Mouse (Mus musculus) lung, postnatal 10 days (tissue): Measurements from ENCODE around the gene Hacl1.
"Not testable (repeated sequence)": the region's sequence is repeated elsewhere in the genome, so short reads cannot be mapped to it uniquely, and the experiment has no call there.

ENCODE experiments used
- DNase-seq: peaks from one replicate; pipeline ENCODE4 v3.0.0; 2021

Hacl1 gene

GRCm38 (mm10) chr14:31622748-31623147 is 18.3 kb downstream of the Hacl1 start:
- no peak for DNase-seq

- DNase-seq, result no peak
These were observed 20.4 kb downstream of the Hacl1 start for GRCm38 (mm10) chr14:31620591-31621223.

GRCm38 (mm10) chr14:31617997-31618396 is 23.1 kb downstream of the Hacl1 start:
- DNase-seq, result no peak

DNA sequence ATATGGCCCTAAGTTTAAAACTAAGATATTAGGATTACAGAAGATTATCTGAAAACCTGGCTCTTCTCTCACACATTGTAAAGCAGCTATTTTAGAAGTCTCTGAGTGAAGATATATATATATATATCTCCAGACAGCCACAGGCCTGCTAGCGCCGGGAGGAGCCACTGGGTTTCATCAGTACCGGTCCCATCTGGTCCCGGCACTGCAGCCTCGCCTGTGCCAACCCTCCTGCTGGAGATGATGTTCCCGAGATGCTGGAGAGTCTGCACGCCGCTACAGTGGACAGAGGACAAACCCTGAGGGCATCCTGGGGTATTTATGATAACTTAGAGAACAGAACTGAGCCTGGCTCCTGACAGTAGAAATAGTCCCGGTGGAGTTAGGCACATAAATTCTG is 23.9 kb downstream of the Hacl1 start:
- no peak for DNase-seq

DNA sequence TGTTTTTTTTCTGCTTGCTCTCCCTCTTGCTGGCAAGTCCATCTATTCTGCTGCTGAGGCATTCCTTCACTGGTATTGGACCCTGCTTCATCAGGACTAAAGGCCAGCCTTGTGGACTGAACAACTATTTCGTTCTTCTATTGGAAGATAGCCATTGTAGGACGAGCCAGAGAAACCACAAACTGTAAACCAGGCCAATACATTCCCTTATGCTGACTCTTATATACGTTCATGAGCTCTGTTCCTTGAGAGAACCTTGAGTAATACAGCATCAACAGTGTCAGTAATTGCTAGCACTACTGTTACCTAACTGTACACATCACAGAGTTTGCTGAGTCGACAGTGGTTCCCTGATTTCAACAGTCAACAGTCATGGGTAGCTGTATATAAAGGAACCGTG is 27.4 kb downstream of the Hacl1 start:
- DNase-seq, result no peak

DNA sequence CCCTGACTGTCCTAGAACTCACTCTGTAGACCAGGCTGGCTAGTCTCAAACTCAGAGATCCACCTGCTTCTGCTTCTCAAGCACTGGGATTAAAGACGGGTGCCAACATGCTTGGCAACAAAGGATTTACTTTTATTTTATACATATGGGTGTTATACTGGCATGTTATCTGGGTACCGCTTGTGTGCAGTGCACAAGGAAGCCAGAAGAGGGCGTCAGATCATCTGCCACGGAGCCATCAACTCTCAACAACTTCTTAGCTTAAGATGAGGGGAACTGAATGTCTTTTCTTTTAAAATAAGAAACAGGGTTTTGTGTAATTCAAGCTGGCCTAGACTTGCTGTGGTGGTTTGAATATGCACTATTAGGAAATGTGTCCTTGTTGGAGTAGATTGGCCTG is 29.1 kb downstream of the Hacl1 start:
- DNase-seq, result no peak

- no peak for DNase-seq
These were observed 35.6 kb downstream of the Hacl1 start for GRCm38 (mm10) chr14:31605514-31605913.

GRCm38 (mm10) chr14:31604916-31605315 is 36.2 kb downstream of the Hacl1 start:
- DNase-seq, result peak; percentile 51

DNA sequence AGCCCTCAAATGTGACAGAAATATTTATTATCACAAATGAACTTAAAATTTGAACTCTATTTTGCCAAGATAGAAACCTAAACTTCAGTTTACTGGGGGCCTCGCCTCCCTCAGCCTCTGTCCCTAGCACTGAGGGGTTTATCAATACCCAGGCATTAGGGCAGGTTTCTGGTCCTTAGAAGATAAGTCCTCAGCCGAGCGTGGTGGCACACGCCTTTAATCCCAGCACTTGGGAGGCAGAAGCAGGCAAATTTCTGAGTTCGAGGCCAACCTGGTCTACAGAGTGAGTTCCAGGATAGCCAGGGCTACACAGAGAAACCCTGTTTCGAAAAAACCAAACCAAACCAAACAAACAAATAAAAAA is 38.5 kb downstream of the Hacl1 start:
- DNase-seq, result not testable (repeated sequence)

DNA sequence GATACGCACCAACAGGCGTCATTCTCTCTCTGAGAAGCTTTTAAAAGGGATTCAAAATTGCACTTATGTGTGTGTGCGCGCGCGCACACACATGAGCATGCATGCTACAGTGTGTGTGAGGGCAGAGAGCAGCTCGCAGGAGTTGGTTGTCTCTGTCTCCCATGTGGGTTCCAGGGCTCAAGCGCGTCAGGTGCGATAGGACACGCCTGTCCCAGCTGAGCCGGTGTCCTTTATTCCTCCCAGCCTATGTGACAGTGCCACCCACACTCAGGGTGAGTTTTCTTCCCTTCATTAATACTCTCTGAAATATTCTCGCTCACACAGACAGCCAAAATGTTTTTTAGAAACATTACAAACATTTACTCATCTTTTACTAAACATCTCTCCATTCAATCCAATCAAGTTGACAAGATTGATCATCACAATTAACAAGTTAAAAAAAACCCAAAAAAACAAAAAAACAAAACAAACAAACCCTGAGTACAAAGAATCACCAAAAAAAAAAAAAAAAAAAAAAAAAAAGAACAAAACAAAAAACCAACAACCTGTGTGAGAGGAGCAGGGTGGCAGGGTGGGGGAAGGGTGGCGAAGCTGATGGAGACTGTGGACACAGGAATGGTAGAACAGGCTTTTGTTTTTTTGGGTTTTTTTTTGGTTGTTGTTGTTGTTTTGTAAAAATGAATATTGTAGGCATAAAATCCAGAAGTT is 39.0 kb downstream of the Hacl1 start:
- no peak for DNase-seq

DNA sequence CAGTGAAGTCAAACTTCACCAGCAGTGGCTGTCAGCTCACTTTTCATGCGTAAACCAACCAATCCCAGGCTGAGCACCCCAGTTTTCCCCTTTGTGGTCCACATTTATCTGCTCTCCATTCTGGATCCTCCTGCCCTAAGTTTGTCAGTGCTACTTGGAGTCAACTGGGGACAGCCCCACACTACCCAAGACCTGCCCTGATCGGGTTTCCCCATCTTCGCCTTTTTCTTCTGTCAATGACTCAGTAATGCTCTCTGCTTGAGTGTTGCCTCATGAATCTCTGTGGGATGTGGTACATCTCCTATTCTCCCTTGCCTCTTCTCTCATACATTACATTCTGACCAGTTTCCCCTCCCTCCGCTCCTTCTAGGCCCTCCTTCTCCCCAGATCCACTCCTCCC is 43.6 kb downstream of the Hacl1 start:
- no peak for DNase-seq

DNA sequence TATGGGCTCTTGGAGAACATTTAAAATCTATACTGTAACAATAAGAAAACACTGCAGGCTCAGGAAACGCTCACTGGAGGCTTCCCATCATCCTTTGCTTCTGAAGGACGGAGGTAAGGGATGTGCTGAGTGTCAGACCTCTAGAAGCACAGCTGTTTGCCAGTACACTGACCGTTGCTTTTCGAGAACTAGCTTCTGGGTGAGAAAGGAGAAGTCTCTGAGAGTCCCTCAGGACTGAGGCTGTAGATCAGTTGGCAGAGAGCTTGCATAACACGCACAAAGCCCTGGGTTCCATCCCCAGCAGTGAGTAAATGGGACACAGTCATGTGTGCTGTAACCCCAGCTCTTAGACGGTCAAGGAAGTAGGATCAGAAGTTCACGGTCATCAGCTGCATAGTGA is 44.7 kb downstream of the Hacl1 start:
- DNase-seq, result no peak

GRCm38 (mm10) chr14:31594693-31595092 is 46.4 kb downstream of the Hacl1 start:
- DNase-seq, result no peak

DNA sequence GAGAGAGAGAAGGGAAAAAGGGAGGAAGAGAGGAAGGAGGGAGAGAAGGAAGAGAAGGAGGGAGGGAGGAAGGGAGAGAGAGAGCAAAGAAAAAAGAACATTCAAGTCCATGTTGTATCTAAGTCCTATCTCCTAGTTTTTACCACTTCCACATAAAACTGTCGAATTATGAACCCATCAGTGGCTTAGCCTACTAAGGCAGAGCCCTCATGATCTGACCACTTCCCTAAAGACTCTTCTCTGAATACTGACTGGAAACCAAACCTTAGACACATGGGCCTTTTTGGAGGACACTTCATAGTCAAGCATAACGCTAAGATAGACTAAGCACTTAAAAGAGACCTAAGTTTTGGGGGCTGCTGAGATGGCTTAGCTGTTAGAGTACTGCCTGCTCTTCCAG is 48.0 kb downstream of the Hacl1 start:
- DNase-seq, result no peak

GRCm38 (mm10) chr14:31591243-31591642 is 49.8 kb downstream of the Hacl1 start, which contains the start of gene Colq:
Gene Colq (minus strand): TSS chr14:31591343.
- DNase-seq, result no peak

- DNase-seq, result no peak
These were observed 54.6 kb downstream of the Hacl1 start for GRCm38 (mm10) chr14:31586451-31586850.

GRCm38 (mm10) chr14:31583082-31583481 is 58.0 kb downstream of the Hacl1 start:
- no peak for DNase-seq

DNA sequence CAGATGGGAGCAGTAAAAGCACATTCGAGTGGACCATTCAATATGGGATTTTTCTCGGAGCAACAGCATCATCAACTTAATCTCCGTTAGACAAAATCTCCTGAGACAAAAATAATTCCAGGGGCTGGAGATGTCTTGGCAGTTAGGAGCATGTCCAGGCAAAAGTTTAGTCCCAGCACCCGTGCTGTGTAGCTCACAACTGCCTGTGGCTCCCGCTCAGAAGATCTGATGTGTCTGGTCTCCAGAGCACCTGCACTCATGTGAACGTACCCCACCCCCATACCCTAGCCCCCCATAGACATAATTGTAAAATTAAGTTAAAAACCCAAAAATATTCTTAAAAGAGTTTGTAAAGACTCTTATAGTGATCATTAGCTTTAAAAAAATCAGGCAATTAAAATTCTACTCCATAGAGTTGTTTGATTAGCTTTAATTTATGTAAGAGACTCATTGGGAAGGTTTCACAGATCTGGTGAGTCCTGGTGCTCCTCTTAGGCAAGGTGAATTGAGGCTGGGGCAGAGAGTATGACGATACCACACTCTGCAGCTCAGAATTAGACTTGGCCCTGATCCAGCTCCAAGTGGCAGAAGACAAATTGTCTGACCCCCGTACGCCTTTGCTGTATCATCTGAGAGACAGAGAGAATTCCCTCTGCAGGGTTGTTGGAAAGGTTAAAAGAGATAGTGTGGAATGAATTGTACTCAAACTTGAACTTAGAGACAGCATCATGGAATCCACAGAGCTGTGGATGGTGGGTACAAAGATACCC is 62.9 kb downstream of the Hacl1 start:
- DNase-seq, result no peak

GRCm38 (mm10) chr14:31576846-31577697 is 64.0 kb downstream of the Hacl1 start:
- DNase-seq, result no peak

- DNase-seq, result no peak
These were observed 65.2 kb downstream of the Hacl1 start for GRCm38 (mm10) chr14:31575866-31576265.

GRCm38 (mm10) chr14:31574903-31575665 is 66.0 kb downstream of the Hacl1 start:
- DNase-seq, result no peak

- DNase-seq, result no peak
These were observed 68.4 kb downstream of the Hacl1 start for GRCm38 (mm10) chr14:31572561-31573175.
